Mouse (Mus musculus): ENCODE data around the gene Mcoln2. TPM values are rescaled to one million over a fixed set of nuclear protein-coding genes. Genes with fewer than 3 reads are reported as not detected.

Mcoln2 gene
- total RNA-seq (2021): not detected
- long read RNA-seq, experiment 1: 0 reads
- long read RNA-seq, experiment 2: 0 reads

DNA sequence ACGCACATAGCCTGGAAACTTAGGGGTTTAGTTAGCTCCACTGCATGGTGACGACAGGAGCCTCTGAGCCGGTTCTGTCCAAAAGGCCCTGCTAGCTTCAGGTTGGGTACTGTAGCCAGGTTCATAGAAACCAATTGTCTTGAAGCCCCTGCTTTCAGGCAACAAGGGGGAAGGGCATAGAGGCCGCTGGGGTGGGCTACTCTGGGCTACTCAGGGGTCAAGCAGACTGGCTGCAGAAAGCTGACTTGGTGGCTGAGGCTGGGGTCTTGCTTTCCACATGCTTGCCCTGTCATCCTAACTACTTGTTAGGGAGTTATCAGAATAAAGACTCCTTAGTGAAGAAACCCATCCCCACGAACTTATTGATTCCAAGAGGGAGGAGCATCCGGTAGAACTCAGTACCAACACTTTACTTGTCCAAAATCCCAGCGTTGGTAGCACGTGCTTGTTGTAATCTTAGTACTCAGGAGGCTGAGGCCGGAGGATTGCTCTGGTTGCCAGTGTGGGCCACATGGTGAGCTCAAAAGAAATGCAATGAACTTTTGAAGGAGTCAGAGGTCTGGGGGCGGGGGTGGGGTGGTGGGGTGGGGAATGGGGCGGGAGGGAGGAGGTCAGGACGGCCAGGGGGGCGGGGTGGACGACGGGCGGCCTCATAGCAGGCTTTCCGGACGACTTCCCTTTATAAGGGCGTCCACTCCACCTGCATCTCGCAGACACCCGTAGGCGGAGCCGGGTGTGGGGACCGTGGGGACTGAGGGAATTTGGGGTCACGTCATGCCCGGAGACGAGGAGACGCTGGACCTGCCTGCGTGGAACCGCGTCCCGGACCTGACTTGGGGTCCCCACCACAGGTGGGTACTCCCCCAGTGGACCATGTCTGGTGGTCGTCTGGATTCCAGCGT lies at the start of gene Mcoln2:
Mcoln2 (plus strand) TSS at position 678 of the 902 bp plus-strand sequence.
- no peak for DNase-seq (ENCODE audit: low spot score in 2 of 2)

DNA sequence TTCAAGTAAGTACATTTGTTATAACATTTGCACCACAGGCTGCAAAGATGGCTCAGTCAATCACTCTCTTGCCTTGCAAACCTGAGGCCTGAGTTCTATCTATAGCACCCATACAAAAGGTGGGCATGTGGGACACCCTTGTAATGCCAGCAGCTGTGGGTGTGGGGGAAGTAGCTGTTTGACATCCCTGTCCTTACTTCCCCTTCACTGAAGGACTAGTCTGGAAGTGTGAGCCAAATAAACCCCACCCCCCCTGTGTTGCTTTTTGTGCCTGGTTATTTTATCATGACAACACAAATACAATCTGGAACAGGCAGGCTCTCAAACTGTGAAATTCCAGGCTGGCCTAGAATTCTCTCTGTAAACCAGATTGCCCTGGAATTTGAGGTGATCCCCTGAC lies 49.7 kb upstream of the Mcoln2 start:
- no peak for DNase-seq (ENCODE audit: low spot score in 2 of 2)

DNA sequence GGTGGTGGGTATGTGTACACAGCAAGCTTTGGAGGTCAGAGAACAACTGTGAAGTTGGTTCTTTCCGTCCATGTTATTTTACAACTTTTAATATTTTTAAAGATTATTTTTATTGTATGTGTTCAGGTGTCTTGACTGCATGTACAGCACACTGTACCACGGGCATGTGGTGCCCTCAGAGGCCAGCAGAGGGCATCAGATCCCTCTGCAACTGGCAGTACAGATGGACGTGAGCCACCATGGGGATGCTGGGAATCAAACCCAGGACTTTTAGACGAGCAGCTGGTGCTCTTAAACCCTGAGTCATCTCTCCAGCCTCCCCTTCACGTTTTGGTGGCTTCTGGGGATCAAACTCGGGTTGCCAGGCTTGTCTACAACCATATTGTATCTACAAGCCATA lies 47.6 kb upstream of the Mcoln2 start:
- DNase-seq (ENCODE audit: low spot score in 2 of 2): peak in 1 of 2 experiments; percentile 4

DNA sequence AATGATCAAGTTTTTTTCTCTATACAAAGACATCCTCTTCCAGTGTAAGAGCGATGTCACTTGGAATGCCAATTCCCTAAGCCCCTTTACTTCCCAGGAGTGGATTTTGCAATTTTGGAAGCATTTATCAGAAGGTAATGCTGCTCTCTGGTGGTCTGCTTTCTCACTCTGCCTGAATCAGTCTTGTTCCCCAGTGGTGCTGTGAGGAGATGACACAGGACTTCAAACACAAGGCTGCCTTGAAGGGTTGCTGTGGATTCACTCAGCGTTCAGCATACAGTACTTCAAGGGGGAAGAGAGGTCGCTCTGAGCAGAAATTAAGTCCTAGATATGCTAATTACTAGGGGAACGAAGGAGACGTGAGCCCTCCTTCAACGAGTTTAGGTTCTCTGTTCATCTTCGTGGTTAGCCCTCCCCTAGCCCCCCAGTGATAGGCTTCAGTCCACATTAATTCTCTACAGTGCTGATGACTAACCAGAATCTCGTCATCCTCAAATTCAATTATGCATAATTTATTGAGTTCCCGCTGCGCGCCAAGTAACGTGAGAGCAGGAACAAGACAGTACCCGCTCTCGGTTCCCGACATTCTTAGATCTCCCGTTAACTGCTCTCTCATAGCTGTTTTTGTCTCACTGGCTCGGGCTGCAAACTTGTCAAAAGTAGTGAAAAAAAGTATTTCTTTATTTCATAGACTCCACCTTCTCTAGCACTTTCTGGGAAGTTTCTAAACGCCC lies 42.4 kb upstream of the Mcoln2 start:
- DNase-seq (ENCODE audit: low spot score in 2 of 2): no peak

DNA sequence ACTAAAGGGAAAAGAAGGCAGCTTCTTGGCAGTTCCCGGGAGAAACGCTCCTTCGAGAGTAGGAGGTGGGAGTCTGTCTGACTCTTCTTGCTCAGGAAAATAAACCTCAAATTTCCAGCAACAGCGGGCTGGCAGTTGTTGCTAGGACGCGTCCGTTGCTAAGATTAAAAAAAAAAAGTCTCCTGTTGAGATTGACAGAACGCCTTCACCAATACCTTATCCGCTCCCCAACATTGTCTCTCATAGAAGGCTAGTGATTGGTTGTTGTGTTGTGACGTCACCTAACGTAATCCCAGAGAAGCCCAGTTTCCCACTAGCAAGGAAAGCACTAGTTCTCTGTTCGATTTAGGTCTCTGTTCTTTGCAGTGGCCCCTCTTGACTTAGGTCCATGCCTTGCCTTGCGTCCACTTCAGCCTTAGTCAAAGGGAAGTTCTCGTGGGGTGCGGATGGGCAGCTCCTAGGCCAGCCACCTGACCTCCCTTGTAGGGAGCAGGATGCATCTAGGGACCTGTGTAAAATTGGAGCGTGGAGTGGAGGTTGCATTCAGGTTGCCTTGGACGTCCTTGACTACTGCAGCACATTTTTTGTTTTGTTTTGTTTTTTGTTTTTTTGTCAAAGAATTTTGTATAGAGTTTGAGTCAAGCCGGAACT lies 41.6 kb upstream of the Mcoln2 start, which contains the start of gene Wdr63:
Wdr63 (minus strand) TSS at position 210 of the 651 bp plus-strand sequence.
- DNase-seq (ENCODE audit: low spot score in 2 of 2): peak; percentile 63 to 67

DNA sequence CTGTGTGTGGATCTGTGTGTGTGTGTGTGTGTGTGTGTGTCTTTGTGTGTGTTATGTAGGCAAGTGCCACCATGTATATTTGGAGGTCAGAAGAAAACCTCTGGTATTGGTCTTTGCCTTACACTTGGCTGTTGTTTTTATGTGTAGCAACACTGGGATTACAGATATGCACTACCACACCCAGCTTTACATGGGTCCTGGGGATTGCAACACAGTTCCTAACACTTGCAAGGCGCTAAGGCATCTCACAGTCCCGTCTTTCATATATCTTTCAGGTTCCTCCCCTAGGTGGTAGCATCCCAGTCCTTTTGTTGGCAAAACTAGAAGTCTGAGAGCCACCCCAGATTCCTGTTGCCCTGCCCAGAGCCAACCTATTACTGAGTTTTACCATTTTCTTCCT lies 40.7 kb upstream of the Mcoln2 start:
- no peak for DNase-seq (ENCODE audit: low spot score in 2 of 2)

DNA sequence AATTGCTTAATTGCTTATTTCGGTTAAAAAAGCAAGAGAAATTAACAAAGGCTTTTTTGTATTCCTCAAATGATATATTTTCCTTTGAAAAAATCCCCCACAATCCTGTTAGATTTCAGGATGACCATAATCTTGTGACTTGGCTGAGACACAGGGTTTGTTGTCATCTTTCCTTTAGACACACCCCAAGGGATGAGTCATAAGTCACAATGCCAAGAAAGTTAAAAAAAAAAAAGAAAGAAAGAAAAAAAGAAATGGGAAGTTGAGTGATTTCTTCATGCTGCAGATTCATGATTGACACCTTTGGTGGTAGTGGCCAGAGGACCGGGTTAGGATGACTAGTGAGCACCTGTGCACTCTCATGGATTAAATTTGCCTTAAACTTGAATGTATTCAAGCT lies 39.3 kb upstream of the Mcoln2 start:
- no peak for DNase-seq (ENCODE audit: low spot score in 2 of 2)

DNA sequence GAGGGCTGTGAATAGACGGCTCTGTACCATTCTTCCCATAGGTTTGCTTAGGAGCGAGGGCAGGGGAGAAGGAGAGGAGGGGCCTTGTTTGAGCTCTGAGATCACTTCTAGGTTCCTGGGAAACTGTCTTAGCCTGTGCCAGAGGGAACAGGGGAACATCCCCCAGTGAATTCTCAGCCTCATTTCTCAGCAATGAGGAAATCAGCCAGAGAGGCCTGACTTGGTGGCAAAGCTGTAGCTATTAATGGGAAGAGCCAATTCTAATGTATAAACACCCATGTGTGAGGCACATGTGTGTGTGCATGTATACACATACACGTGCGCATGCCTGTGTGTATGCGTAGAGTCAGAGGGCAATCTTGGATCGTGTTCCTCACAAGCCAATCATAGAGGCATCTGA lies 38.7 kb upstream of the Mcoln2 start:
- no peak for DNase-seq (ENCODE audit: low spot score in 2 of 2)

DNA sequence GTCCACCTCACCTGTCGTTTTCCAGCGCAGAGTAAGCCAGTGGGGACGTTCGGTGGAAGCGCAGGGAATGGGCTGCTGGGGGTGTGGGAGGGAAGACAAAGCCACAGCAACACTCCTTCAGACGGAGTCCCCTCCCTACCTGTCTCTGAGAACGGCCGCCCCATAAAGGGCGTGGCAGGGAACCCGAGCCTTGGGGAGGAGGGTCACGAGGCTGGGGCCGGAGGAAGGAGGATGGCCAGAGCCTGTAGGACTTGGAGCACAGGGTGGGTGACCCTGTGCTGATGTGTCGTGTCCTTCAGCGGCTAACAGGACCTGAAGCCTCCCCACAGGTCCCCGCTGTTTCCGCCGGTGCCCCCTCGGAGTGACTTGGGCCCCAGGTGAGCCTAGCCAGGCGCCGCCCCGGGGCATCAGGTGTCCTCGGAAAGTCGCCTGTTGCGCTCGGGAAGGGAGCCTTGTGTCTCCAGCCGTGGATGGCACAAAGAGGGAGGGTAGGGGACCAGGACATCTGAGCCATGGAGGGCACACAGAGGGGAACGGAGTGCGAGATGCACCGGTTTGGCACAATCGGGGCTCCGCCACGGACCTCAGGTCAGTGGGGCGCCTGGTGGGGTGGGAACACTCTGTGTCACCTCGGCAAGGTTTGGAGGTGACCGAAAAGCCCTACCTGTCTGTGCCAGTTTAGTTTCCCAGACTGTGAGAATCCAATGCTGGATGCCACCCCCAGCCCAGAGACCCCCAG lies 32.2 kb upstream of the Mcoln2 start, which contains the start of gene Mcoln3:
Mcoln3 (plus strand) TSS at position 193 of the 739 bp plus-strand sequence.
- no peak for DNase-seq (ENCODE audit: low spot score in 2 of 2)

DNA sequence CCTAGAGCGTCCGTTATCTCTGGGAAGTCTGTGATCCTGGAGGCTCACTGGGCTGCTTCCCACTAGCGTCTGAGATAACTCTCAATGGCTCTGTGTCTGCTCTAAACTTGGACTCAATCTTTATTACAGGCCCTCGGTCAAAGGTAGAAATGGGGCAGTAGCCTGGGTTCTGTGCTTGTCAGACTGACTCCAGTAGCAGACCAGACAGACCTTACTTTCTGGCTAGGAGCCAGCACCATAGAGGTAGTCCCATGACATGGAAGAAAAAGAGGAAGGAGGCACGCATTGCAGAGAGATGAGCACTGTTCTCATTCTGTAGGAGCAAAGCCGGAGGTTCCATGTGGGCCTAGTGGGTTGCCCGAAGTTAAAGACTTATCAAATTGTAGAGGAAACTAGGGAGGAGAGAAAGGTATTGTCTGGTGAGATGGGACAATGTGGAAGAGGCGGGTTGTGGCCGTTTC lies 31.6 kb upstream of the Mcoln2 start:
- DNase-seq (ENCODE audit: low spot score in 2 of 2): no peak

DNA sequence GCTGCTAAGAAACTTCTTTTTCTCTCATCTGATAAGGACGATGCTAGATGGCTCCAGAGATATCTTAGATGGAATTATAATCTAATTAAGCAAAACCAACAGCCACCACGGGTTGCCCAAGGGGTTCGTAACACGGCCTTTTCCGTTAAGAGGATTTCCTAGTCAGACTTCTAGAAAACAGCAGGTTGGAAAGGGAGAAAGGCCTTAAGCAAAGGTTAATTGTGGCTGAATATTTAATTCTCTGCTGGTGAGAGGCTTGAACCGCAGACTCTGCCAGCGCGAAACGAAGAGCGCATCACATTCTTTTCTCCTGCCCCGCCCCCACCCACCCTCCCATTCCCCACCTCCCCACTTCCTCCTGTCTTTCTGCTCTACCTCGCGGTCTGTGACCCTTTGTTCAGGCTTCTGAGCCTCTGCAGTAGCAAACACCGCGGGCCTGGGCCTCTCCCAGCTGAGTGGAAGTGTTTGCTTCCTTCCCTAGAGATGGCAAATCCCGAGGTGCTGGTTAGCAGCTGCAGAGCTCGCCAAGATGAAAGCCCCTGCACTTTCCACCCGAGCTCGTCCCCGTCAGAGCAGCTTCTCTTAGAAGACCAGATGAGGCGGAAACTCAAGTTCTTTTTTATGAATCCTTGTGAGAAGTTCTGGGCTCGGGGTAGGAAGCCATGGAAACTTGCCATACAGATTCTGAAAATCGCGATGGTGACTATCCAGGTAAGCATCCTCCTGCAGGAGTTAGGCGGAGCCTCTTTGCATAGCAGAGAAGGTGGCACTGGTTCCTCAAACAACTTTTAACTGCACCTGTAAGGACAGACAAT lies 28.1 kb upstream of the Mcoln2 start:
- no peak for DNase-seq (ENCODE audit: low spot score in 2 of 2)

DNA sequence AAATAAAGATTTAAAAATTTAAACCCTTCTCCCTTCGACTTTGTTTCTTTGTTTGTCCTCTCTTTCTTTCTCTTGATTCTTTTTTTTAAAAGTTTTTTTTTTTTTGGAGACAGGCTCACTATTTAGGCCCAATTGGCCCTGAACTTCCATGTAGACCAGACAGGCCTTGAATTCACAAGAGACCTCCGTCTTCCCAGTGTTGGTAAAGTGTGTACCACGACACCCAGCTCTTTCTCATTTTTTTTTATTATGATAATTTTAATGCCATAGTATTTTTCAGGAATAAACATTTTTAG lies 27.6 kb upstream of the Mcoln2 start:
- no peak for DNase-seq (ENCODE audit: low spot score in 2 of 2)

DNA sequence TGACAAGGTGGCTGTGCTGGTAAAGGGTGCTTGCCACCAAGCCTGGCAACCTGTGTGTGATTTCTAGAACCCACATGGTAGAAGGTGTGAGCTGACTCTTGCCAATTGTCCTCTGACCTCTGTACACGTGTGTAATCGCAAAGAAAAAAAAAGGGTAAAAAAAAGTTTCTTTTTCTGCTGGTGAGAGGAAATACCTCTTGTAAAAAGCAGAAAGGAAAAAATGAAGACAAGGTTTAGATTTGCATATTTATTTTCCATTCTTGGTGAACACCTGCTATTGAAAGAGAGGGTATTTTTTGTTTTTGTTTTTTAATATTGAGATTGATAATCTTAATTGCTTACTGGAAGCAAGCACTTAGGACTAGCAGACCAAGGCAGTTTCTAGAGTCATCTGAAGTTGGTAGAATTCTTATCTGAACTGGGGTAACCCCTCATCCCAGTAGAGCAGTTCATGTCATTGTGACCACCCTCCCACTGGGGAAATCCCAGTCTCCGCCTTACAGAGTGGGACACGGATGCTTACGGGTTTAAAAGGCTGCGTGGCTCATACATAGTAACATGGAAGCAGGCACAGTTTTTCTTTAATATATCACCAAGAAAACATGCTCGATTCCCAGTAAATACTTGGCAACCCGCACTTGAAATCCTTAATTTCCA lies 26.7 kb upstream of the Mcoln2 start:
- no peak for DNase-seq (ENCODE audit: low spot score in 2 of 2)

DNA sequence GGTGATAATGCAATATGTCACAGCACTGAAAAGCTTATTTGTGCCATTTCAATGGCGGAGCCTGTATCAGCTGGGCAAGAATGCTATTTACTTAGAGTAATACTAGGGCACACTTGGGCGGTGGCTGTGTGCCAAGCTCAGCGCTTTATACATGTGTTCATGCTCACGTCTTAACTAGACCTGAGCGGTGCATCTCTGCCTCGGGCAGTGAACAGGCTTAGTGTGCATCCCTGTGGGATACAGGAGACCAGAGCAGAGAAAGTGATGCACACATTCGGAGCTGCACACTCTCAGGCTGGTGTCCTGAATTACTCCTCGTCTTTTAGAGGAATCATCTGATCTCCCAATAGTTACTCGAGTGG lies 26.2 kb upstream of the Mcoln2 start:
- no peak for DNase-seq (ENCODE audit: low spot score in 2 of 2)

DNA sequence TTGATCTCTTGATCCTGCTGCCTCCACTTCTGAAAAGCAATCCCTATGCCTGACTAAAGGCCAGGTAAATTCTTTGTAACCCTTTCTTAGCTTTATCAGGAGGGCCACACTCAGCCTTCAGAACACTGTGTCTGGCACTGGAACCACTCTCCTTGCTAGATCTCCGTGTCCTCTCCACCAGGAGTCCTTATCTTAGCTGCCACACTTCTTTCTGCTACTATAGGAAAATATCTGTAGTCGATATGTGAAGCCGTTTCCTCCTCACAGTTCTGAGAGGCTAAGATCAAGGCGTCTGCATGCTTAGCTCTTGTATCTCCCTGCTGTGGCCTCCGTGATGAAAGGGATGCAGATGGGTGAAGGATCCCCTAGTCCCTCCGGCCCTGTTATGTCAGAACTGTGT lies 22.4 kb upstream of the Mcoln2 start:
- no peak for DNase-seq (ENCODE audit: low spot score in 2 of 2)

DNA sequence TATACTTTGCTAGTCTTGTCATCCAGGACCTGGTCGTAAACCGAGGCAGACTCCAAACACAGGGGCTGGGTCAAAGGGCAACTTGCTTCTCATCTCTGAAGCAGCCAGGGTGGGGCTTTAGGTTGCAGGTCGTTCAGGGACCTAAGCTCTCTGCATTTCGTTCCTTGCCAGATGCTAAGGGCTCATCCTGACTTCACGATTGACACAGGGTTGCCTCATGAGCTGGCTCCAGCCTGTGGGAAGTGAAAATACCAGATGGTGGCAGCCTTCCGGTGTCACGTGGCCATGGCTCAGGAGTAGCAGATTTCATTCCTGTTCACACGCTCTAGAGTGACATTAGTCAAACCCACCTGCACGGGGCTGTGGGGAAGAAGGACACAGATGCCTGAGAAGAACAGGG lies 14.8 kb upstream of the Mcoln2 start:
- no peak for DNase-seq (ENCODE audit: low spot score in 2 of 2)

DNA sequence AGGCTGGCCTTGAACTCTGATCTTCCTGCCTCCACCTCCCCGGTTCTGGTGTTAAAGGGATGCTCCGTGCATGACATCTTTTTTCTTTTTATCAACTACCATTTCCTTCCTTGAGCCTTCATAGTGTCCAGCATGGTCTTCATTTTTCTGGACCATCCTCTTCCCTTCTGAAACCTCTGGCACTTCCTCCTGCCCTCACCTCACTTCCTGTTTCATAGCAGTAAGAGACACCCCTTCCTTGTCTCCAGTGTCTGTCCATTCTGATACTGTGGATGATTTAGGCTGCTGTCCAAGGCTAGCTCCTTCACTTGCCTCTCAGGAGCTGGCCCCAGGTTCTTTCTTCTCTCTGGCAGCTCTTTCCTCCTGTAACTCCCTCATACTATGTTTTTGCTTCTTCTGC lies 14.2 kb upstream of the Mcoln2 start:
- no peak for DNase-seq (ENCODE audit: low spot score in 2 of 2)

DNA sequence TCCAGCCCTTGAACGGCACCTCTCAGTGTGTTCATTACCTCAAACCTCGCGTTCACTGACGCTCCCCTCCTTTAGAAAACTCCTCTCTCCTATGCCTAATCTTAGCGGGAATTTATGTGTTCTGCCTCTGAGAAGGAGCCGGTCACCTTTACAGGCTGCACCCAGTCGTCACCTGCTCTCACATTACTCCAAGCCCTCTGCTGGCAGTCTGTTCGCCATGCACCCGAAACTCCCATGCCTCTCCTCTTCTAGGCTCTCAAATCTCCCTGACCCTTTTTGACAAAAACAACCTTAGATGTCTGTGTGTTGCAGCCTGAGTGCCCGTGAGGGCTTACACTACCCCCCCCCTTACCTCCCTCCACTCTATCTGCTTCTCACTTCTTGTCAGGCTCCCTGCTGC lies 13.2 kb upstream of the Mcoln2 start:
- DNase-seq (ENCODE audit: low spot score in 2 of 2): no peak

DNA sequence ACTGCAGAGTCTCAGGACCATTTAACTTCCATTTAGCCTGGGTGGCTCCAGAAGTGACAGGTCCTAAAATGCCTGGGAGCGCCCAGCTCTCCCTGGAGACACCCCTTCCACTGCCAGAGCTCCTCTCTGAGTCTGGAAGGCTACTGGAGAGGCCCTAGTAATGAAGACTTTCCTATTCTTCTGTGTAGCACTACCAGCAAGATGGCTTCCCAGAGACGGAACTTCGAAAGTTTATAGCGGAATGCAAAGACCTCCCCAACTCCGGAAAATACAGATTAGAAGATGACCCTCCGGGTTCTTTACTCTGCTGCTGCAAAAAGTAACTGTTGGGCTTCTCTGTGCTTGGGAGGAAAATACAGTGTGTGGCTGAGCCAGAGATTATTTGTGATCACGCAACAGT lies 9.4 kb upstream of the Mcoln2 start:
- no peak for DNase-seq (ENCODE audit: low spot score in 2 of 2)

DNA sequence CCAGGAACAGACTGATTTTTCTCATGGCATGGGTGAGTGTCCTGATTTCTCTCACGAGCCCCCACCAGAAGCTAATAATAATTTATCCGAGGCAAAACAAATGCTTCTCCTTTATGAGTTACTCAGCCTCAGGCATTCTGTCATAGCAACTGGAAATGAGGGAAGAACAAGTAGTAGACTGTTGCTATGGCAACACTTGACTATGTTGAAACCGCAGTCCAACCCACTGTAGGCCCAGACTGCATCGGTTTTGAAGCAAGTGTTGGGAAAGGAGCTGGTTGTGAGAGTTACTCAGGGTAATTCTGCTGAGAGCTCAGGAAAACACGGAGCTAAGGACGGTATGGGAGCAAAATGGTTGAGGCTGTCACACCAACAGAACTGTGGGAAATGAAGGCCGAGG lies 7.1 kb upstream of the Mcoln2 start:
- no peak for DNase-seq (ENCODE audit: low spot score in 2 of 2)

Data from left cerebral cortex, adult 18-20 months (tissue).